Mouse (Mus musculus): ENCODE results near the gene Erbb4. TPM values are rescaled to one million over a fixed set of nuclear protein-coding genes. Genes with fewer than 3 reads are reported as not detected.
"Not testable (repeated sequence)": the region's sequence is repeated elsewhere in the genome, so short reads cannot be mapped to it uniquely, and the experiment has no call there.

The Erbb4 gene
- polyA plus RNA-seq, 1 experiment from 2014 or later, result 12.8 TPM

DNA sequence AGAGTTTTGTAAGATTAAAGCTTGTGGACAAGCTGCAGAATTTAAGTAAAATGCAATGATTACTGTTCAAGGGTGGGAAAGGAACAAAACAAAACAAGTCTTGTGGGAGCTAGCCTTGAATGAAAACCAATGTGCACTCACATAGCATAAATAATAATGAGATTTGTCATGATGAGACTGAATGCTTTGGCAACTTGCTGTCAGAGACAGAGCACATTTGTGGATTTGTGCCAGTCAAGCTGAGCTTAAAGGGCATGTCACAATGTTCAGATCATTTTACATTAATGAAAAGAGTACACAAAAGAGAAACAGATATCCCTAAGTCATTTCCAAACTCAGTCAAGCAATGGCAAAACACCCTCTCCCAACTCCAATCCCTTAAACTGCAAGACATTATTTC, 275.8 kb downstream of the Erbb4 start:
- Histone ChIP-seq H3K9me3 (replicated peaks) (no peaks in the 10 kb centered on the region), H3K4me1 (no peaks in the 10 kb centered on the region), H3K4me2 (no peak overlapping the region), H3K27ac (replicated peaks) (no peak overlapping the region), H3K27me3 (replicated peaks) (no peaks in the 10 kb centered on the region), H3K9ac (replicated peaks) (no peak overlapping the region), H3K36me3 (no peaks in the 10 kb centered on the region), H3K4me3 (replicated peaks) (no peak overlapping the region)
- no peak for ATAC-seq (ENCODE audit: low FRiP score)

DNA sequence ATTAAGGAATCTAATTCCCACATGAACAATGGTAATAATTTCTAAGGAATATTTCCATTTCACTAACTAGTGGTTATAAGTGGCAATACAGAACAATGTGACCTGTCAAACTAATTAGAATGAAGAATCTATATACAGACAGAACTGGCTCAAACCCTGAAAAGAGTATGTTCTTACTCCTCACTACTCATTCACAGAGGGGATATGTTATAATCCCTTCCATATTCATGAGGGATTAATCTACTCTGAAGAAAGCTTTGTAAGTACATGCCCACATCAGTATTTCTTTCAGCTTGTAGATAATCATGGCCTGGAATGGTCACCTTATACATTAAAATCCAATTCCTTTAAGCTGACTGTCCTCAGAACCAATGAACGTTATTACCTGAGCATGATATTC, 276.3 kb downstream of the Erbb4 start:
- Histone ChIP-seq H3K9me3 (replicated peaks) (no peaks in the 10 kb centered on the region), H3K9ac (replicated peaks) (no peak overlapping the region), H3K4me3 (replicated peaks) (no peak overlapping the region), H3K4me2 (no peak overlapping the region), H3K4me1 (no peaks in the 10 kb centered on the region), H3K27me3 (replicated peaks) (no peaks in the 10 kb centered on the region), H3K36me3 (no peaks in the 10 kb centered on the region), H3K27ac (replicated peaks) (no peak overlapping the region)
- WGBS, result 76% methylated on average over 1 of the region's 1 CpGs
- ATAC-seq (ENCODE audit: low FRiP score), result no peak

DNA sequence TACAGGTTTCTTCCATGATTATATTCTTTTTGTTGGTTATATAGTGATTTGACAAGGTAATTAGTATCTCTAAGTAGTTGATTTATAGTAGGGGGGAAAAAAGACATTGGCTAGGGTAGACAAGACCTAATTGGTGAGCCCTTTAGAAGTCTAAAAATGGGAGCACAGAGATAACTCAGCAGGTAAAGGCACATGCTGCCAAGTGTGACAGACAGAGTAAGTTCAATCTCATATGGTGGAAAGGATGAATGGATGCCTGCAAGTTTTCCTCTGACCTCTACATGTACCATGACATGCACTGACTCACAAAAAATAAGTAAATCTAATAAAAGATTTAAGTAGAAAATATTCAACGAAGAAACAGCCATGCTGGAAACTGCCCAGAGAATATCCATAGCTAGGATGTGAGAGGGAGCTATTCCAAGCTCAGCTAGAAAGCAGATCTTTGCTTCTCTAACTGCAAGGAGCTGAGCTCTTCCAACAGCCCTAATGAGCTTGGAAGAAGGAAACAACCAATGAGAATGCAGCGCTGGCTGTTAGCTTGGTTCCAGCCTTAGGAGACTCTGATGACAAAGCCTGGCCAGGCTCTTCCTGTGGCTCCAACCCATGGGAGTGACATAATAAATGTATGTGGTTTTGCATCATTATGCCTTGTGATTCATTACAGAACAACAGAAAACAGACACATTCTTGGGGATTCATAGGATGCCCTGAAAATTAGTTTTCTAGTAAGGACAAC, 277.2 kb downstream of the Erbb4 start:
- H3K4me2 ChIP-seq, result no peak overlapping the region
- no peak for ATAC-seq (ENCODE audit: low FRiP score)
- no peaks in the 10 kb centered on the region for H3K4me1 ChIP-seq
- H3K9me3 ChIP-seq (replicated peaks), result no peaks in the 10 kb centered on the region
- WGBS, result 79% methylated on average over 2 of the region's 2 CpGs
- no peaks in the 10 kb centered on the region for H3K27me3 ChIP-seq (replicated peaks)
- H3K9ac ChIP-seq (replicated peaks), result no peak overlapping the region
- H3K27ac ChIP-seq (replicated peaks), result no peak overlapping the region
- H3K36me3 ChIP-seq, result no peaks in the 10 kb centered on the region
- no peak overlapping the region for H3K4me3 ChIP-seq (replicated peaks)

DNA sequence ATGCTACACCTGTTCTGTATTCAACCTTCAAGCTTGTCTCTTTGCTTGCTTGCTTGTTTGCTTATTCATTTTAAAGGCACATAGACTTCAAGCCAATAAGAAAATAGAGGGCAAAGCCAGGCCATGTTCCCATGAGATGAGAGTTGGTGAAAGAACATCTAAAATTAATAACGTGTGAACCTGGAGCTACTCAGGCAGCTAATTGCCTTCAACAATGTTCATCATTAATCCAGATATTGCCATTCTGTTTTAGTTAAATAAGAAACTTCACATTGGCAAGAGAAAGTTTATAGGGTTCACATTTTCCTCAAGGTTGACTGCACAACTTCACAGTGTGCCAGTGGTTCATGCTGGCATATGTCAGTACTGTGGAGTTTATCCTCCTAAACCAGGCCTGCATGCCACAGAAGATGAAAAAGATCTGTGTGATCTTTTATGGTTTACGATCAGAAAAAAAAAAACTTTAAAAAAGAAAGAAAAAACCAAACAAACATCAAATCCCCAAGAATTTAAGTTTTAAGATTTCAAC, 284.7 kb downstream of the Erbb4 start:
- no peak overlapping the region for H3K4me3 ChIP-seq (replicated peaks)
- no peaks in the 10 kb centered on the region for H3K4me1 ChIP-seq
- no peaks in the 10 kb centered on the region for H3K36me3 ChIP-seq
- no peaks in the 10 kb centered on the region for H3K9me3 ChIP-seq (replicated peaks)
- no peak overlapping the region for H3K4me2 ChIP-seq
- H3K9ac ChIP-seq (replicated peaks), result no peak overlapping the region
- ATAC-seq (ENCODE audit: low FRiP score), result no peak
- H3K27ac ChIP-seq (replicated peaks), result no peak overlapping the region
- no peaks in the 10 kb centered on the region for H3K27me3 ChIP-seq (replicated peaks)
- 66% methylated on average over 2 of the region's 2 CpGs for WGBS

DNA sequence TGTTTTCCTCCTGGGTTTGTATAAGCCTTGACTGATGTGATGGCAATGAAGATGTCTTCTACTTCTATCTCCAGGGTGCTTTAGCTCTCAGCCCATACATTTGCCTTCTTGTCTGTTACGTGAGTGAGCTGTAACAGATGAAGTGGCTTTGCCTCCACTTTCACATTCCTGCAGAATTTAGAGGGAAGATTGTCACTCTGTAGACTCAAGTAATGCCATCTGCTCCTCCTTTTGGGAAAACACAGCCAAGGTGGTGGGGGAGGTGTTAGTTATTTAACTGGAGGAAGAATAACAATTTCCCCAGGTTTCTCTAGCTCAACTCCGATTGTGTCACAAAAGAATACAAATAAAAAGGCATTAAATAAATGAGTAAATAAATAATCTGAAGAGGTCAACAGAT, 301.1 kb downstream of the Erbb4 start:
- Histone ChIP-seq H3K4me1 (no peaks in the 10 kb centered on the region), H3K9me3 (replicated peaks) (no peaks in the 10 kb centered on the region), H3K9ac (replicated peaks) (no peak overlapping the region), H3K4me3 (replicated peaks) (no peak overlapping the region), H3K36me3 (no peaks in the 10 kb centered on the region), H3K27me3 (replicated peaks) (no peaks in the 10 kb centered on the region), H3K27ac (replicated peaks) (no peak overlapping the region), H3K4me2 (no peak overlapping the region)
- ATAC-seq (ENCODE audit: low FRiP score), result no peak
- WGBS, result 63% methylated on average over 2 of the region's 2 CpGs

DNA sequence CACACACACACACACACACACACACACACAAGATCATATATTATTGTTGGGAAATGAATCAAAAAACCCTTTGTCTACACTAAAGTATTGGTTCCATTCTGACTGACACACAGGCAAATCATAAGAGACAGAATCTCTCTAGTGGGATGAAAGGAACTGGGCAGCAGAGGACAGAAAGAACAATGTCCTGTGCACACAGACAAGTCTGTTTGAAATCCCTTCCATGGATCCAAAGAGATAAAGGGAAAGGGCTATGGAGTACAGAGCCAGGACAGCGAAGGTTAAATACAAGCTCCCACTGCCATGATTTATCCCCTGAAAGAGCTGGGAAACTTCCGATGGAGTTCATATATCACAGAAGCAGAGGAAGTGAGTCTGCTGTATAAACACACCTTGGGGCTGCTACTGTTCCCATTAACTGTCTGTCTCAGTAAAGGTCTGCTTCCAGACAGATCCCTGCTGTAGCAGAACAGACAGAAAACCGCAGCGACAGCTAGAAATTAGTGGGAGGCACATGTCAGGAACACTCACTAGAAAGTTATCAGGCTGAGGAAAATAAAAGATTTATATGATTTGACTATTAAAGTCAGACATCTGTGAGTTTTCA, 320.3 kb downstream of the Erbb4 start:
- Histone ChIP-seq H3K27me3 (replicated peaks) (no peaks in the 10 kb centered on the region), H3K4me3 (replicated peaks) (no peak overlapping the region), H3K9ac (replicated peaks) (no peak overlapping the region), H3K9me3 (replicated peaks) (no peaks in the 10 kb centered on the region), H3K27ac (replicated peaks) (no peak overlapping the region), H3K4me2 (no peak overlapping the region), H3K4me1 (no peaks in the 10 kb centered on the region), H3K36me3 (no peaks in the 10 kb centered on the region)
- ATAC-seq (ENCODE audit: low FRiP score), result no peak
- 38% methylated on average over 4 of the region's 4 CpGs for WGBS

DNA sequence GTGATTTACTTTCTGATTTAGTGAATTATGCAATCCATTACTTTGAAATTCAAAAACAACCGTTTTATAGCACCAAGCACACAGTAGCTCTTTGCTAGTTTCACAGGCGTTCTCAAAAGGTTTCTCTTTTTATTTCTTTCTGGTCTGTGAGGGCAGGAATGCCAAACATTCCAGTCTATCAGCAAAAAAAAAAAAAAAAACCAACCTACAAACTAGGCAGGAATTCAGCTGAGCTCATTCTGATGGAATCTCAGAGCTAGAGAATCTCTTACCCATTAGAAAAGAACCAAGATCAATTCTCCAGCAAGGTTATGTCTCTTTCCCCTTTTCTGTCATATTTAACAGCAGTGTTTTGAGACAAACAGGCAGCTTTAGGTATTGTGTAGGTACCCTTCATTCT, 327.2 kb downstream of the Erbb4 start:
- no peaks in the 10 kb centered on the region for H3K4me1 ChIP-seq
- no peaks in the 10 kb centered on the region for H3K36me3 ChIP-seq
- 29% methylated on average over 2 of the region's 2 CpGs for WGBS
- H3K9ac ChIP-seq (replicated peaks), result no peak overlapping the region
- no peaks in the 10 kb centered on the region for H3K9me3 ChIP-seq (replicated peaks)
- ATAC-seq (ENCODE audit: low FRiP score), result no peak
- no peaks in the 10 kb centered on the region for H3K27me3 ChIP-seq (replicated peaks)
- H3K4me3 ChIP-seq (replicated peaks), result no peak overlapping the region
- no peak overlapping the region for H3K27ac ChIP-seq (replicated peaks)
- H3K4me2 ChIP-seq, result no peak overlapping the region

DNA sequence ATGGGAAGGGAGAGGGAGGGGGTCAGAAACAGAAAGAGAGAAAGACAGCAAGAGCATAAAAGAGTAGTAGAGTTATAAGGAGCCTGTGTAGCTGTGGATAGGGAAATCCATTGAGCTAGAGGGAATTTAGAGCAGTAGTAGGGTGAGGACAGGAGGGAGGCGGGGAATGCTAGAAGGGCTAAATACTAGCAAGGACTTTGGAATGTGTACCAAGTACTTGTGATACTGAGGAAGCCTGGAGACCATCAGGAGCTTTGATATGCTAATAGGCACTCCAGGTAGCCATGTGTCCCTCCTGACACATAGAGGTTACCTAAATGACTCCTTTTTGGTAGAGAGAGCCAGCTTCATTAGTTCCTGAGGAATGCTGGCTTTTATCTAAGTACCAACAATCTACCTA, 327.8 kb downstream of the Erbb4 start:
- Histone ChIP-seq H3K9ac (replicated peaks) (no peak overlapping the region), H3K27me3 (replicated peaks) (no peaks in the 10 kb centered on the region), H3K4me2 (no peak overlapping the region), H3K36me3 (no peaks in the 10 kb centered on the region), H3K4me1 (no peaks in the 10 kb centered on the region), H3K4me3 (replicated peaks) (no peak overlapping the region), H3K9me3 (replicated peaks) (no peaks in the 10 kb centered on the region), H3K27ac (replicated peaks) (no peak overlapping the region)
- 100% methylated on average over 1 of the region's 1 CpGs for WGBS
- no peak for ATAC-seq (ENCODE audit: low FRiP score)

DNA sequence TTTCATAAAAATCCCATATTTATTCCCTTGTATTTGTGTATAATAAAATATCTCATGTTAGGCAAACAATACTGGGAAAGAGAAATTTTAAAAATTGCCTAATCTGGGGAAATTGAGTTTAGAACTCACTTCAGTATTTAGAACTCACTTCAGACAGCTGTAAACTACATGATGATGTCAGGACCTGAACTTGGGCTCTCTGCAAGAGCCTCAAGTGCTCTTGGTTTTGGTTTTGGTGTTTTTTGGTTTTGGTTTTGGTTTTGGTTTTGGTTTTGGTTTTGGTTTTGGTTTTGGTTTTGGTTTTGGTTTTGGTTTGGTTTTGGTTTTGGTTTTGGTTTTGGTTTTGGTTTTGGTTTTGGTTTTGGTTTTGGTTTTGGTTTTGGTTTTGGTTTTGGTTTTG, 341.8 kb downstream of the Erbb4 start:
- ATAC-seq (ENCODE audit: low FRiP score); H3K27me3 ChIP-seq (replicated peaks); H3K4me2 ChIP-seq: not testable (repeated sequence)

DNA sequence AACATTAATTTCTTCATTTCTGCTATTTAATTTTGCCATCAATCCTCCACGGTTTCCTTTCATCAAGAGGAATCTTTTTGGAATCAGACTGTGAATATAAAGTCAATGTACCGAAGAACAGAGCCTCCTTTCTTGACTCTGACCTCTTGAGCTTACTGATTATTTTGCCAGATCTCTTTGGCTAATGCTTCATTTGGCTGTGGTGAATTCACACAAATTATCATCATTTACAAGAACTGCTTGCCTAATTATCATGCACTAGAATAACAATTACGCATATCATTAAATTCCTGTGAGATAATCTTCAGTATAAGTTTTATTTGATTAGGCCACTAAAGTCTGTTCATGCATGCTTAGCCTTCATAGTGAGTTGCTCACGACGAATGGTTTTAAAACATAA, 345.4 kb downstream of the Erbb4 start:
- Histone ChIP-seq H3K4me1 (no peaks in the 10 kb centered on the region), H3K27ac (replicated peaks) (no peak overlapping the region), H3K4me2 (no peak overlapping the region), H3K36me3 (no peaks in the 10 kb centered on the region), H3K9me3 (replicated peaks) (no peaks in the 10 kb centered on the region), H3K27me3 (replicated peaks) (no peaks in the 10 kb centered on the region), H3K4me3 (replicated peaks) (no peak overlapping the region), H3K9ac (replicated peaks) (no peak overlapping the region)
- no peak for ATAC-seq (ENCODE audit: low FRiP score)
- WGBS, result 55% methylated on average over 5 of the region's 5 CpGs

More for the DNA sequence above, 341.8 kb downstream of the Erbb4 start:
- H3K27ac ChIP-seq (replicated peaks); H3K9ac ChIP-seq (replicated peaks); H3K4me3 ChIP-seq (replicated peaks); H3K36me3 ChIP-seq; H3K9me3 ChIP-seq (replicated peaks); H3K4me1 ChIP-seq: not testable (repeated sequence)

DNA sequence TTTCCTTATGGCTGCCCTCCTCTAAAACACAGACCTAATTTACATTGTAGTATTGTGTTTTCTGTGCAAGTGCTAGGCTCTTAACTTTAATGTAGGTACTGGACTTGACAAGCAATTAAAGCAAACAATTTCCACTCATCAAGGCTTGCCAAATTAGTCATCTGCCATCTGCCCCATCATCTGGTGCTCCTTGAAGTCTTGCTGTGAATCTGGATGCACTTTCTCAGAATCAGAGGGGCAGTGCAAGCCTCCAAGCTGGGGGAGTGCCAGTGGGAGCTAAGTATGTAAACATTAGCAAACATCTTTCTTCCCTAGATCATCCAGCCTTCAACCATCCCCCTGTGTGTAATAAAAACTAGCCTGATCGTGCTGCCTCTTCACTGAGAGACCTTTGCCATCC, 358.9 kb downstream of the Erbb4 start:
- Histone ChIP-seq H3K4me3 (replicated peaks) (no peak overlapping the region), H3K27me3 (replicated peaks) (no peaks in the 10 kb centered on the region), H3K9ac (replicated peaks) (no peak overlapping the region), H3K4me2 (no peak overlapping the region), H3K4me1 (no peaks in the 10 kb centered on the region), H3K9me3 (replicated peaks) (no peaks in the 10 kb centered on the region), H3K36me3 (no peaks in the 10 kb centered on the region), H3K27ac (replicated peaks) (no peak overlapping the region)
- no peak for ATAC-seq (ENCODE audit: low FRiP score)
- WGBS, result 4% methylated on average over 1 of the region's 1 CpGs

DNA sequence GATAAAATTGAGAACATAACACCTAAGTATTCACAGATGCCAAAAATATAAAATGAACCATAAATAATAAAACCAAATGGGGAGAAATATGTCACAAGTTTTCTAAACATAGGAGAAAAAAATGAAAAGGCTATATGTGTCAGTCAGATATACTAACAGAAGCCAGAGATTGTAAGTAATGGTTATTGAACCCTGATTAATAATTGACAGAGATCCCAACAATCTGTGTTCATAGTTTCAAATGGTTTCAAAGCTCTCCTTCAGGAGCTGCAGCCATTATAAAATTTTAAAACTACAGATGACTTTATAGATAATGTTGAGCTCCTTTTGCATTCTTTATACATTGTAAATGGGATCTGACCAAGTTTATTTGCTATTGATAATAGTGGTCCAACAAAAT, 426.4 kb downstream of the Erbb4 start:
- no peak overlapping the region for H3K4me2 ChIP-seq
- no peak overlapping the region for H3K9ac ChIP-seq (replicated peaks)
- no peaks in the 10 kb centered on the region for H3K36me3 ChIP-seq
- H3K4me1 ChIP-seq, result no peaks in the 10 kb centered on the region
- H3K27ac ChIP-seq (replicated peaks), result no peak overlapping the region
- no peak for ATAC-seq (ENCODE audit: low FRiP score)
- H3K27me3 ChIP-seq (replicated peaks), result no peaks in the 10 kb centered on the region
- no peaks in the 10 kb centered on the region for H3K9me3 ChIP-seq (replicated peaks)
- no peak overlapping the region for H3K4me3 ChIP-seq (replicated peaks)

Measured in neural tube, embryonic 15.5 days (tissue).